Mouse (Mus musculus) heart, embryonic 15.5 days (tissue): ENCODE data around the gene Fam8a1. TPM values are rescaled to one million over a fixed set of nuclear protein-coding genes. Genes with fewer than 3 reads are reported as not detected.

Experiments used
- ATAC-seq: fragments of 200-750 bp; cut with Nextera tagmentation; replicated peaks from 2 replicates; pipeline ENCODE4 v1.8.0; 2017; ENCODE audit warnings: low read depth, moderate TSS enrichment; ENCODE audit not compliant: insufficient number of reproducible peaks, insufficient read depth, low FRiP score
- H3K27ac ChIP-seq: fragments of 300-500 bp; sonication (generic); 2 replicates; pipeline ENCODE4 v1.5.1; 2015; ENCODE audit warnings: mild to moderate bottlenecking, inconsistent platforms
- H3K27me3 ChIP-seq: fragments of 300-500 bp; sonication (generic); 2 replicates; pipeline ENCODE4 v1.6.1; 2015; ENCODE audit warnings: inconsistent platforms
- H3K36me3 ChIP-seq: fragments of 300-500 bp; sonication (generic); 2 replicates; pipeline ENCODE4 v1.6.1; 2015; ENCODE audit warnings: mild to moderate bottlenecking, inconsistent platforms
- H3K4me1 ChIP-seq: fragments of 300-500 bp; sonication (generic); replicated peaks from 2 replicates; pipeline ENCODE4 v1.6.1; 2015; ENCODE audit warnings: inconsistent platforms
- H3K4me2 ChIP-seq: fragments of 300-500 bp; sonication (generic); 2 replicates; pipeline ENCODE4 v1.6.1; 2015; ENCODE audit warnings: inconsistent platforms, mild to moderate bottlenecking, moderate library complexity
- H3K4me3 ChIP-seq: fragments of 300-500 bp; sonication (generic); 2 replicates; pipeline ENCODE4 v1.5.1; 2015; ENCODE audit warnings: mild to moderate bottlenecking, inconsistent platforms
- H3K9ac ChIP-seq: fragments of 300-500 bp; sonication (generic); 2 replicates; pipeline ENCODE4 v1.6.1; 2015; ENCODE audit warnings: mild to moderate bottlenecking, inconsistent platforms
- H3K9me3 ChIP-seq: fragments of 300-500 bp; sonication (generic); replicated peaks from 2 replicates; pipeline ENCODE4 v1.6.1; 2016; ENCODE audit warnings: inconsistent platforms
- WGBS: fragments of 180-500 bp; shearing (Covaris S2); methylation state at CpG from one replicate; pipeline ENCODE4 v1.1.7; 2015; ENCODE audit warnings: mixed read lengths; 5-methylcytosine and 5-hydroxymethylcytosine counted together
- polyA plus RNA-seq: library from polyadenylated mRNA; unstranded; fragments of >200 nt; fragmentation: Nextera tagmentation; extraction: Ambion mirVana; gene quantifications from 2 replicates; pipeline ENCODE4 v1.2.1, GENCODE M21; 2015

Gene Fam8a1
- polyA plus RNA-seq, 1 experiment from 2014 or later = 9.5 TPM

- Histone ChIP-seq H3K27me3 (no peaks in the 10 kb centered on the region), H3K4me2 (no peak overlapping the region), H3K9me3 (no peaks in the 10 kb centered on the region), H3K4me3 (no peak overlapping the region), H3K9ac (no peak overlapping the region), H3K27ac (no peak overlapping the region), H3K36me3 (peaks cover 30% of the 10 kb centered on the region), H3K4me1 (0 out of 2 replicates have a peak, but pooled peaks cover 3% of the 10 kb centered on the region)
- WGBS = 61% methylated on average over 3 of the region's 3 CpGs
- ATAC-seq = no peak
Measured at GRCm38 (mm10) chr13:46715976-46716639, 46.8 kb downstream of the Fam8a1 start.

- Histone ChIP-seq H3K36me3 (peaks cover 8% of the 10 kb centered on the region; the same call in 1 of the 2 replicates), H3K4me3 (no peak overlapping the region), H3K4me2 (no peak overlapping the region), H3K4me1 (peaks cover 5% of the 10 kb centered on the region; the same call in 1 of the 2 replicates), H3K27me3 (no peaks in the 10 kb centered on the region), H3K27ac (no peak overlapping the region), H3K9ac (no peak overlapping the region), H3K9me3 (no peaks in the 10 kb centered on the region)
- WGBS = 81% methylated on average over 5 of the region's 5 CpGs
- no peak for ATAC-seq
Measured at GRCm38 (mm10) chr13:46718893-46719400, 49.6 kb downstream of the Fam8a1 start.

GRCm38 (mm10) chr13:46721009-46721408 is 51.7 kb downstream of the Fam8a1 start:
- no peaks in the 10 kb centered on the region for H3K9me3 ChIP-seq
- no peaks in the 10 kb centered on the region for H3K27me3 ChIP-seq
- no peak for ATAC-seq
- peaks cover 20% of the 10 kb centered on the region for H3K4me1 ChIP-seq
- peaks cover 3% of the 10 kb centered on the region; the same call in 1 of the 2 replicates for H3K36me3 ChIP-seq
- no peak overlapping the region for H3K4me3 ChIP-seq
- no peak overlapping the region for H3K9ac ChIP-seq
- no peak overlapping the region for H3K4me2 ChIP-seq
- no peak overlapping the region for H3K27ac ChIP-seq

GRCm38 (mm10) chr13:46724371-46724770 is 55.0 kb downstream of the Fam8a1 start:
- peaks cover 19% of the 10 kb centered on the region for H3K4me1 ChIP-seq
- no peak overlapping the region for H3K4me3 ChIP-seq
- no peaks in the 10 kb centered on the region for H3K36me3 ChIP-seq
- H3K9me3 ChIP-seq = no peaks in the 10 kb centered on the region
- H3K27ac ChIP-seq = no peak overlapping the region
- no peaks in the 10 kb centered on the region for H3K27me3 ChIP-seq
- no peak for ATAC-seq
- H3K4me2 ChIP-seq = peak overlapping the region; percentile 49; the same call in 1 of the 2 replicates
- no peak overlapping the region for H3K9ac ChIP-seq

- peak overlapping the region; percentile 23; the same call in 1 of the 2 replicates for H3K4me3 ChIP-seq
- no peaks in the 10 kb centered on the region for H3K27me3 ChIP-seq
- H3K9me3 ChIP-seq = no peaks in the 10 kb centered on the region
- ATAC-seq = no peak
- no peaks in the 10 kb centered on the region for H3K36me3 ChIP-seq
- peak overlapping the region; percentile 20; the same call in 1 of the 2 replicates for H3K27ac ChIP-seq
- H3K4me1 ChIP-seq = peaks cover 19% of the 10 kb centered on the region
- peak overlapping the region; percentile 49 for H3K4me2 ChIP-seq
- no peak overlapping the region for H3K9ac ChIP-seq
- WGBS = 13% methylated on average over 2 of the region's 2 CpGs
Measured at GRCm38 (mm10) chr13:46725227-46725626, 55.9 kb downstream of the Fam8a1 start.

GRCm38 (mm10) chr13:46726288-46727037 is 57.1 kb downstream of the Fam8a1 start:
- no peak for ATAC-seq
- WGBS = under 1% methylated on average over 30 of the region's 30 CpGs
- H3K4me3 ChIP-seq = peak overlapping the region; percentile 99
- no peaks in the 10 kb centered on the region for H3K36me3 ChIP-seq
- H3K27me3 ChIP-seq = no peaks in the 10 kb centered on the region
- H3K4me2 ChIP-seq = peak overlapping the region; percentile 84
- peaks cover 19% of the 10 kb centered on the region for H3K4me1 ChIP-seq
- H3K9ac ChIP-seq = peak overlapping the region; percentile 97
- H3K9me3 ChIP-seq = no peaks in the 10 kb centered on the region
- H3K27ac ChIP-seq = peak overlapping the region; percentile 97

- Histone ChIP-seq H3K9me3 (no peaks in the 10 kb centered on the region), H3K4me2 (peak overlapping the region; percentile 84), H3K4me1 (peaks cover 19% of the 10 kb centered on the region), H3K9ac (peak overlapping the region; percentile 97), H3K27ac (peak overlapping the region; percentile 97), H3K4me3 (peak overlapping the region; percentile 99), H3K27me3 (no peaks in the 10 kb centered on the region), H3K36me3 (no peaks in the 10 kb centered on the region)
- peak; percentile 81 for ATAC-seq
- under 1% methylated on average over 84 of the region's 85 CpGs for WGBS
Measured at GRCm38 (mm10) chr13:46727038-46727836, 57.9 kb downstream of the Fam8a1 start.

Other genes with a start within 250 kb of the Fam8a1 start
- gene Cap2, start 167.7 kb upstream of the Fam8a1 start, polyA plus RNA-seq = 139 and 172 TPM in 2 replicates
- gene Nup153, start 58.4 kb downstream of the Fam8a1 start, polyA plus RNA-seq = 10.3 and 14.3 TPM in 2 replicates